Mouse (Mus musculus) midbrain, embryonic 12.5 days (tissue): ENCODE measurements around the gene Zan. TPM values are rescaled to one million over a fixed set of nuclear protein-coding genes. Genes with fewer than 3 reads are reported as not detected.

ENCODE experiments used
- ATAC-seq: fragments of 200-750 bp; cut with Nextera tagmentation; 2 replicates; pipeline ENCODE4 v1.8.0; 2017; ENCODE audit warnings: low read depth, moderate TSS enrichment, moderate library complexity; ENCODE audit not compliant: low FRiP score
- H3K27ac ChIP-seq: fragments of 300-500 bp; sonication (generic); replicated peaks from 2 replicates; pipeline ENCODE4 v1.5.1; 2016; ENCODE audit warnings: mild to moderate bottlenecking
- H3K27me3 ChIP-seq: fragments of 300-500 bp; sonication (generic); 2 replicates; pipeline ENCODE4 v1.6.1; 2016; ENCODE audit warnings: mild to moderate bottlenecking
- H3K36me3 ChIP-seq: fragments of 300-500 bp; sonication (generic); 2 replicates; pipeline ENCODE4 v1.6.1; 2016
- H3K4me1 ChIP-seq: fragments of 300-500 bp; sonication (generic); 2 replicates; pipeline ENCODE4 v1.6.1; 2016
- H3K4me2 ChIP-seq: fragments of 300-500 bp; sonication (generic); replicated peaks from 2 replicates; pipeline ENCODE4 v1.6.1; 2016; ENCODE audit warnings: mild to moderate bottlenecking, moderate library complexity
- H3K4me3 ChIP-seq: fragments of 300-500 bp; sonication (generic); 2 replicates; pipeline ENCODE4 v1.5.1; 2016; ENCODE audit warnings: mild to moderate bottlenecking
- H3K9ac ChIP-seq: fragments of 300-500 bp; sonication (generic); replicated peaks from 2 replicates; pipeline ENCODE4 v1.6.1; 2016; ENCODE audit warnings: mild to moderate bottlenecking, moderate library complexity
- H3K9me3 ChIP-seq: fragments of 300-500 bp; sonication (generic); 2 replicates; pipeline ENCODE4 v1.6.1; 2016; ENCODE audit warnings: mild to moderate bottlenecking
- WGBS: fragments of 180-500 bp; shearing (Covaris S2); methylation state at CpG from one replicate; pipeline ENCODE4 v1.1.7; 2016; 5-methylcytosine and 5-hydroxymethylcytosine counted together
- polyA plus RNA-seq: library from polyadenylated mRNA; unstranded; fragments of >200 nt; fragmentation: Nextera tagmentation; extraction: Ambion mirVana; gene quantifications from 2 replicates; pipeline ENCODE4 v1.2.1, GENCODE M21; 2016

Zan gene
- polyA plus RNA-seq, 1 experiment from 2014 or later = 0.03 TPM

DNA sequence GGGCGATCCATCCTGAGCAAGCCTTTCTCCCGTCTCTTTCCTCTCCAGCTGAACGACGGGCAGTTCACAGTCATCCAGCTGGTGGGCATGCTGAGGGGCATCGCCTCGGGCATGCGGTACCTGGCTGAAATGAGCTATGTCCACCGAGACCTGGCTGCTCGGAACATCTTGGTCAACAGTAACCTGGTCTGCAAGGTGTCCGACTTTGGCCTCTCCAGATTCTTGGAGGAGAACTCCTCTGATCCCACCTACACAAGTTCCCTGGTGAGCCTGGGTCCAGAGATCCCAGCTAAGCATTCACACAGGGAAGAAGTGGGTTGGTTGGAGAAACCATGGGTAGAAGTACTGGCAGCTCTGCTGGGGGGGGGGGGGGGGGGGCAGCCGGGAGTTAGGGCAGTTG, 107.2 kb downstream of the Zan start:
- Histone ChIP-seq H3K4me2 (no peak overlapping the region), H3K27me3 (no peaks in the 10 kb centered on the region), H3K4me1 (no peaks in the 10 kb centered on the region), H3K36me3 (peaks cover 94% of the 10 kb centered on the region), H3K9me3 (no peaks in the 10 kb centered on the region), H3K27ac (no peak overlapping the region), H3K9ac (no peak overlapping the region), H3K4me3 (no peak overlapping the region)
- 96% methylated on average over 10 of the region's 11 CpGs for WGBS
- no peak for ATAC-seq

DNA sequence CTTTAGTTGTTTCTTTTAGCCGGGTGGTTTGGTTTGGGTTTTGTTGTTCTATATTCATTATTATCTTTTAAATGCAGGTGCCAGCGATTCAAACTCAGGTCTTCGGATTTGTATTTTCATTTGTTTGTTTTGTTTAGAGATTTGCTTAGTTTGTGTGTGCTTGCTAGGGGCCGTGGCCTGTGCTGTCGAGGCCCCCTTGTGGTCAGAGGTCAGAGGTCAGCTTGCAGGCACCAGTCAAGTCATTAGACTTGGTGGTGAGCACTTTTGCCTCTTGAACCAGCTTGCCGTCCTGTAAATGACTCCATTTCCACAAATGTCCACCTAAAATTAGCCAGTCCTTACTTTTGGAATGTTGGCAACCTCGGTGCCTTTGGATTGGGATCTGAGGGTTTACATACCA, 118.5 kb downstream of the Zan start:
- whole genome bisulfite sequencing = 42% methylated on average over 7 of the region's 7 CpGs
- no peak overlapping the region for H3K4me2 ChIP-seq
- H3K9me3 ChIP-seq = no peaks in the 10 kb centered on the region
- no peak for ATAC-seq
- H3K9ac ChIP-seq = no peak overlapping the region
- no peak overlapping the region for H3K4me3 ChIP-seq
- no peaks in the 10 kb centered on the region for H3K27me3 ChIP-seq
- no peaks in the 10 kb centered on the region for H3K4me1 ChIP-seq
- H3K36me3 ChIP-seq = peaks cover 92% of the 10 kb centered on the region
- H3K27ac ChIP-seq = no peak overlapping the region

DNA sequence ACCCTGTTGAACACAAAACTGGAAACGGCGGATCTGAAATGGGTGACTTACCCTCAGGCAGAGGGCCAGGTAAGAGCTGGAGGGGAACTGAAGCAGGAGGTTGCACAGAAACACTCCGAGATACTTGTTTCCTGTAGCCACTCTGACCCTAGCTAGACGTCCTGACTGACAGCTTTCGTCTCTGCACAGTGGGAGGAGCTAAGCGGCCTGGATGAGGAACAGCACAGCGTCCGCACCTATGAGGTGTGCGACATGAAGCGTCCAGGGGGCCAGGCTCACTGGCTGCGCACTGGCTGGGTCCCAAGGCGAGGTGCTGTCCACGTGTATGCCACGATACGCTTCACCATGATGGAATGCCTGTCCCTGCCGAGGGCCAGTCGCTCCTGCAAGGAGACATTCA, 122.8 kb downstream of the Zan start:
- no peaks in the 10 kb centered on the region for H3K27me3 ChIP-seq
- 87% methylated on average over 17 of the region's 17 CpGs for WGBS
- H3K9me3 ChIP-seq = no peaks in the 10 kb centered on the region
- H3K27ac ChIP-seq = no peak overlapping the region
- H3K4me3 ChIP-seq = no peak overlapping the region
- H3K36me3 ChIP-seq = peaks cover 52% of the 10 kb centered on the region
- H3K4me2 ChIP-seq = no peak overlapping the region
- H3K9ac ChIP-seq = no peak overlapping the region
- H3K4me1 ChIP-seq = peaks cover 29% of the 10 kb centered on the region
- ATAC-seq = no peak

DNA sequence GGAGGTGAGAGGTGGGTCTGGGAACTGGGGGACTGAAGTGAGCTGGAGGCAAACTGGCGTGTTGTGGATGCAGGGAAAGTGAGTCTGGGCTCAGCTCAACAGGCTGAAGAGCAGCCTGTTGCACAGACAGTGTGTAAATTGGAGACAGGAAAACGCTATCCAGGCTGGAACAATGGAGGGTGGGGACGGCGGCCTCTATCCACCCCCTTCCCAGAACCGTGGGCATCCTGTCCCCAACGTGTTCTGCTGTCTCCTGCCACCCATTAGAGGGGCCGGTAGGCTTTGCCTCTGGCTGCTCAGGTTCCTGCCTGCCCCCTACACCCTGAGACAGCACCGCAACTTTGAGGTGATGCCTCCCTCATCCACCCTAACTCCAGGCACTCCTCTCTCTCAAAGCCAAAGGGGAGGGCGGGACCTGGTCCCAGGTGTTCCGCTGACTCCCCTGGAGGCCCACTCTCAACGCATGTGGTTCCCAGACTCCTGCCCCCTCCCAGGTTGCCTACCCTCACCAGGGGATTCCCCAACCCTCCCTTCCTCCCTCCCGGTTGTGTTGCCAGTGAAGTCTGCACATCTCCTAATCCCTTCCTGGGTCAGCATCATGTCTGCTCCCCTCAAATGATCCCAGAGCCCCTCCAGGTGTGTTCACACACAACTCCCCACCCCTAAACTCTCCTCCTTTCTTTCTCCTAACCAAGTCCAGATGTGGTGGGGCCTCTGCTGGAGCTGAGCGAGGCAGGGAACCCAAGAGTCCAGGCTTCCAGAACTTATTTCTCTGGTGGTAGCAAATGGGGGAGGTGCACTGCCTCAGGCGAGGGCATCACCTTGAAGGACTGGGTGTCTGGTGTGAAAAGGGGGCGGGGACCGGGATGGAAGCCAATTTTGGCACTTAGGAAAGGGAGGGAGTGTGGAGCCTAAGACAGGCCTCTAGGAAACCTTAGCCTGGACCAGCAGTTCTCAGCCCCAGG, 124.6 kb downstream of the Zan start:
- peaks cover 37% of the 10 kb centered on the region for H3K36me3 ChIP-seq
- H3K4me1 ChIP-seq = peaks cover 41% of the 10 kb centered on the region
- peaks cover 4% of the 10 kb centered on the region; the same call in 1 of the 2 replicates for H3K27me3 ChIP-seq
- no peaks in the 10 kb centered on the region for H3K9me3 ChIP-seq
- peak overlapping the region; percentile 94 for H3K9ac ChIP-seq
- H3K27ac ChIP-seq = no peak overlapping the region
- WGBS = 23% methylated on average over 16 of the region's 16 CpGs
- H3K4me3 ChIP-seq = peak overlapping the region; percentile 76
- peak overlapping the region; percentile 81 for H3K4me2 ChIP-seq
- ATAC-seq = no peak

DNA sequence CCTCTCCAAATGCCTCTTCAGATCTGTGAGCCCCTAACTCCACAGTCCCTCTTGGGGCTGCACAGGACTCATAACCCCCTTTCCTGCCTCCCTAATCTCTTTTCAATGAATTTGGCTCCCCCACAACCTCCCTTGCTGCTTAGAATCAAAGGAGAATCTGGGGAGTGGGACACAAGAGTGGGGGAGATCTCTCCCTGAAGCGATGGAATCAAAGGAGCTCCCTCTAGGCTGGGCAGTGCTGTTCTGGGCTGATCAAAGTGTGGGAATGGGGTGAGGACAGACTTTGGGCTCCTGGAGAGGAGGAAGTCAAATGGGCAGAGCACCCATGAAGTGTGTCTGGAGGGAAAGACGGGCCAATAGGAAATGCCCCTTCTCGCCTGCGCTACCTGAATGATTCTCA, 125.5 kb downstream of the Zan start:
- Histone ChIP-seq H3K27ac (peak overlapping the region; percentile 60; the same call in 1 of the 2 replicates), H3K4me2 (peak overlapping the region; percentile 81), H3K36me3 (peaks cover 30% of the 10 kb centered on the region), H3K9me3 (no peaks in the 10 kb centered on the region), H3K27me3 (peaks cover 4% of the 10 kb centered on the region; the same call in 1 of the 2 replicates), H3K4me1 (peaks cover 41% of the 10 kb centered on the region), H3K9ac (peak overlapping the region; percentile 94), H3K4me3 (peak overlapping the region; percentile 76)
- ATAC-seq = no peak
- WGBS = 12% methylated on average over 4 of the region's 4 CpGs

DNA sequence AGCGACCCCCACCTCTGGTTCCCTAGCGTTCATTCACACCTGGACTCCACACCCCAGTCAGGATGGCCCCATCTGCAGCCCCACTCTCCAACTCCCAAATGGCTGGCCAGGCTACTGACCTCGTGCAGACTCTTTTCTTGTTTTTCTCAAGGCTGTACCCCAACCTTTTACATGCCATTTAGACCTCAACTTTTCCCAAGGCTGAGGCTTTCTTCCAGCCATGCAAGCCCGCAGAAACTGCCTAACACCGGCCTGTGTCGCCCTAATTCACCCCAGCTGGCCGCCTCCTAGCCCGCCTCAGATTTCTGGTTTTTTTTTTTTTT, 125.8 kb downstream of the Zan start:
- H3K9ac ChIP-seq = peak overlapping the region; percentile 94
- peak overlapping the region; percentile 81 for H3K4me2 ChIP-seq
- H3K27me3 ChIP-seq = peaks cover 4% of the 10 kb centered on the region; the same call in 1 of the 2 replicates
- H3K36me3 ChIP-seq = peaks cover 27% of the 10 kb centered on the region
- peaks cover 41% of the 10 kb centered on the region for H3K4me1 ChIP-seq
- ATAC-seq = no peak
- under 1% methylated on average over 8 of the region's 8 CpGs for WGBS
- H3K27ac ChIP-seq = peak overlapping the region; percentile 60
- no peaks in the 10 kb centered on the region for H3K9me3 ChIP-seq
- peak overlapping the region; percentile 76 for H3K4me3 ChIP-seq

DNA sequence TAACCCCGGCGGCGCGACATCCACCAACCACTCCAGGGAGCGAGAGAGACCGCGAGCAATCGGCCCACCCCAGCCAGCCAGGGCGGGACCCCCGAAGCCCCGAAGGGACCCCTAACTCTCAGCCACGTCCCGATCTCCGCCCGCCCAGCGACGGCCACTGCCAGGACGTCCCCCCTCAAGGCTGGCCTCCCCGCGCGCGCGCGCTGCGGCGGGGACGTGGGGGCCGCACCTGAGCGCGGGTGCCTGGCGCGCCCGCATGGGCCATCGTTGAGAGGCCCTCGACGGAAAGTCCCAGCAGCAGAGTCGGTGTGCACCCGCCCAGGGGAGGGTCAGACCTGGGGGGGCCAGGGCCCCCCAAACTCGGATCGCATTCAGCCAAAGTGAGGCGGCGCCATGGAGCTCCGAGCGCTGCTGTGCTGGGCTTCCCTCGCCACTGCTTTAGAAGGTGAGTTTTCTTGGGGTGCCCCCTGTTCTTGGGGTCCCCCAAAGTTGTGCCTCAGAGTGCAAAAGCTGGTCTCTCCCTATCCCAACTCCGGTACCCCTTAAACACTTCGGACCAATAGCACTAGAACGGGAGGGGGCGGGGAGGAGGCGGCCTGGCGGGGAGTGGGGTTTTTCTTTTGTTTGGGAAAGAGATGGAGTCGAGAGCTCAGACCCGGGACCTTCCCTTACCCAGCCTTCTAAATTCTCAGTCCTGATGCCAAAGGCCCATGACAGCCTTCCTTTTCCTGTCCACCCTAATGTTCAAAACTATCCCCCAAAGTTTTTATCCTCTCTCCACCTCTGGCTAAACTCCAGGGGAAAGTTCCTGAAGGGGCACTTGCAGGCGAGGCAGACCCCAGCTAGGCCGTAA, 126.4 kb downstream of the Zan start:
- peak overlapping the region; percentile 79 for H3K27ac ChIP-seq
- ATAC-seq = peak; percentile 63
- H3K4me2 ChIP-seq = peak overlapping the region; percentile 81
- peaks cover 4% of the 10 kb centered on the region; the same call in 1 of the 2 replicates for H3K27me3 ChIP-seq
- peaks cover 21% of the 10 kb centered on the region for H3K36me3 ChIP-seq
- H3K9me3 ChIP-seq = no peaks in the 10 kb centered on the region
- H3K9ac ChIP-seq = peak overlapping the region; percentile 94
- H3K4me1 ChIP-seq = peaks cover 41% of the 10 kb centered on the region
- peak overlapping the region; percentile 76 for H3K4me3 ChIP-seq
- WGBS = under 1% methylated on average over 55 of the region's 55 CpGs

DNA sequence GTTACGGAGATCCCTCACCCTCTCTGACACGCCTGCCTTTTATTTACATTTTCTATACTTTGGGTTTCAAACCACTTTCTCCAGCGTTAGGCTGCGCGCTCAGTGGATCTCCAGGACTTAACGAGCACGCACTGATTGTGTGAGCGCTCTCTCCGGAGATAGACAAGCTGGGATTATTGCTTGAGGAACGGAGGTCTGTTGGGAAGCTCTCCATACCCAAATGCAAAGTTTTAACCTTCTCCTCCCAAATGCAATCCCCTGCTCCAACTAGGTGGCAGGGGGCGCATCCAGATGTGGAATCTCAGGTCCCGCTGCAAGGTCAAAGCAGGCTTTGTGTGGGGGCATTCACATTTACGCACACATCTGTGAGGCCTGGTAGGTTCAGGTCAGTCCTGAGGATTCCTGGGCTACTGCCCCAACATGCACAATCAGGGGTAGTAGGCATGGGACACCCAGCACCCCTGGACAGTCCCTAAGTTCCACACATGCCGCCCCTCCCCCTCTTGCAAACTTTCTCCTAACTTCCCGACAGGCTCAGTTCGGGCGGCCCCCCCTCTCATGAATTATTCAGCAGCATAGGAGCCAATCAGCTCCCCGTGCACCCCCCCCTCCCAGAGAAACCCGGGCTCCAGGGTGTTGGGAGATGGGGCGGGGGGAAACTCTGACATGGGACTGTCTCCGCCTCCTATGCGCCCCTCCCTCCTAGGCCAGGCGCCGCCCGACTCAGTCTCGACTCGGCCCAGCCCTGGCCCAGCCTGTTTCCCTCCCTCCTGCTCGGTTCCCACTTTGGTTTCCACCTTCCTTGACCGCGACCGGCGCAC, 127.3 kb downstream of the Zan start, which contains the start of gene Ephb4:
Gene Ephb4 (plus strand): TSS at position 726 of the 821 bp plus-strand sequence.
- 1% methylated on average over 31 of the region's 32 CpGs for WGBS

DNA sequence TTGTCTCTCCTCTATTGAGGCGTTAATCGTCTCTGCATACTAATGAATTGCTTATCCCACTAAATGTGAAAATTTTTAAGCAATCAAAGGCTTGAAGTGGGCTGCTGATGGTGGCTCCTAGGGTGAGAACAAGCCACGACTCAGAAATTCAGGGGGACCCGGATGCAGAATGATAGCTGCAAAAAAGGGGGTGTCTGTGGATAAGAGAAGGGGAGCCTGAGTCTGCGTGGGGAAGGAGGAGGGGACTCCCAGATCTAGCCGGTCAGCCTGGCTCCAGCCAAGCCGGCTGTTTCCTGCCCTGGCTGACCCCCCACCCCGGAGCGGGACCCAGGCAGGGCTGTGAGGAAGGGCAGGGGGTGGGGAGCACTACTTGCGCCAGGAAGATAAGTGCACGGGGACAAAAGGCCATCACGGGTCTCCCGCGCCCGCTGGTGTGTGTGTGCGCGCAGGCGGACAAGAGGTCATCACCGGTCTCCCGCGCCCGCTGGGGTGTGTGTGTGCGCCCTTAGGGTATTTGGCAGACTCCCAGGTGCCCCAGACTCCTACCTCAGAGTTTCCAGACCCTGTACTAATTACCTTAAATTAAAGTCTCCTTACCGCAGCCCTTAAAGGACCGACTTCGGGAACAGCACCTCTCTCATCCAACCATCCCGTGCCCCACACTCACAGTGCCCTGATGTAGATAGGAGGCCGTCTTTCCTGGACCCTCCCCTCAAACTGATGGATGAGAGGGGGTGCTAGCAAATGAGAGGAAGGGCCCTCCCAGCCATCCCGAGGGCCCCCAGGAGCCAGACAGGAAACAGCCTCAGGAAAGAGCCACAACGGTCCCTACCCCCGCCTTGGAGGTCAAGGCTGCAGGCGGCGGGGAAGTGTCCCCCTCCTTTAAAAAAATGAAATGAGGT, 128.1 kb downstream of the Zan start:
- peak overlapping the region; percentile 79 for H3K27ac ChIP-seq
- peaks cover 41% of the 10 kb centered on the region for H3K4me1 ChIP-seq
- H3K9me3 ChIP-seq = no peaks in the 10 kb centered on the region

More for the DNA sequence above, 127.3 kb downstream of the Zan start, which contains the start of gene Ephb4:
- Histone ChIP-seq H3K36me3 (peaks cover 13% of the 10 kb centered on the region), H3K4me1 (peaks cover 41% of the 10 kb centered on the region), H3K9ac (peak within 1 kb of the TSS; percentile 94), H3K27ac (peak within 1 kb of the TSS; percentile 79), H3K9me3 (no peaks in the 10 kb centered on the region), H3K4me2 (peak within 1 kb of the TSS; percentile 81), H3K4me3 (peak within 1 kb of the TSS; percentile 76), H3K27me3 (peaks cover 4% of the 10 kb centered on the region; the same call in 1 of the 2 replicates)
- ATAC-seq = peak; percentile 94

DNA sequence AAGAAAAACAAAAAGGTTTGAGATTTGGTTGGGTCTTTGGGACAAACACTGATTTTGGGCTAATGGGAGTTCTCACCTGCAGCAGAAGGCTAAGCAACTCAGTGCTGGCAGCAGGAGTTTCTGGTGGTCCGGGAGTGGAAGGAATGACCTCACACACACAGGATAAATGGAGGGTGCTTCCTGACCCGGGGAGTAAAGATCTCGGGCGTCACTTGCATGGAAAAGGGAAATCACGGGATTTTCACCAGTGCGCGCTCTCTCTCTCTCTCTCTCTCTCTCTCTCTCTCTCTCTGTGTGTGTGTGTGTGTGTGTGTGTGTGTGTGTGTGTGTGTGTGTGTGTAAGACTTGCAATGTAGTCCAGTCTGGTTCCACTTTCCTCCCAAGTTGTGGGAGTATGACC, 129.0 kb downstream of the Zan start:
- Histone ChIP-seq H3K9ac (0 out of 2 replicates have a peak overlapping the region, but pooled peaks have one; percentile 94), H3K27ac (no peak overlapping the region), H3K27me3 (peaks cover 4% of the 10 kb centered on the region; the same call in 1 of the 2 replicates), H3K4me2 (peak overlapping the region; percentile 81), H3K4me3 (no peak overlapping the region), H3K36me3 (no peaks in the 10 kb centered on the region), H3K4me1 (peaks cover 40% of the 10 kb centered on the region), H3K9me3 (no peaks in the 10 kb centered on the region)
- WGBS = 17% methylated on average over 7 of the region's 7 CpGs
- ATAC-seq = no peak

More for the DNA sequence above, 128.1 kb downstream of the Zan start:
- H3K9ac ChIP-seq = peak overlapping the region; percentile 94
- no peak for ATAC-seq
- WGBS = under 1% methylated on average over 30 of the region's 33 CpGs
- H3K4me3 ChIP-seq = peak overlapping the region; percentile 76
- peaks cover 4% of the 10 kb centered on the region for H3K36me3 ChIP-seq
- H3K4me2 ChIP-seq = peak overlapping the region; percentile 81
- H3K27me3 ChIP-seq = peaks cover 4% of the 10 kb centered on the region; the same call in 1 of the 2 replicates
